ENCODE assay signal across 7 mouse cellular contexts in the genomic region with DNA sequence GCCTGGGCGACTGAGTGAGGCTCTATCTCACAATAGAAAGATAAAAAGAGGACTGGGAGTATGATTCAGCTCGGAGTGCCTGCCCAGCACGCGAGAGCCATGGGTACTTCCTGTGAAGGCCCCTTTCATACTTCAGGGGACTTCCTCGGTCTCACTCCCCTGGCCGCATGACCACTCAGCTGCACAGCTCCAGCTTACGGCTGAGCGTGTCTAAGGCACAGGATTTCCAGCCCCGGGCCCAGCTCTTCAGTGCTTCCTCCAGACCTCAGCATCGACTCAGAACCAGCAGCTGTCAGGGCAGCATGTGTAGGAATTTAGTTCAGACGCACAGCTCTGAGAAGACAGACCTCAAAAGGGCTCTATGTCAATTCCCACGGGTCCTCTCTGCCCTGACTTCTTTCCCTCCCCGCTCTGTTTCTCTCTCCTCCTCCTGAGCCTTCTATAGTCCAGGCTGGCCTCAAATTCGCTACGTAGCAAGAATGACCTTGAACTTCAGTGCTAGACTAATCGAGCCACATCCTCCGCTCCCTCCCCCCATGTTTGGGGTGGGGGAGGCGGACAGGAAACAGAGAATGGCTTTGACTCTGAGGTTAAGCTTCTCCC.
A peak's percentile ranks its signal among the peaks of the same experiment; 100 is the strongest.
DNase-seq lines count a peak whose midpoint lies in the region; ATAC-seq and TF ChIP-seq lines count a peak whose summit lies in the region.

No protein-coding gene starts in this region.

- no peaks in the 10 kb centered on the region for H3K9me3 ChIP-seq in embryonic facial prominence, embryonic 11.5 days (replicated peaks; ENCODE audit: control insufficient read depth, low read length)
- no peaks in the 10 kb centered on the region for H3K9me3 ChIP-seq in kidney, postnatal 0 days (replicated peaks; ENCODE audit: low read length)

- H3K4me2 ChIP-seq in embryonic facial prominence, embryonic 11.5 days (ENCODE audit: low read depth, low read length) = no peak overlapping the region
- no peak overlapping the region for H3K4me2 ChIP-seq in kidney, postnatal 0 days (ENCODE audit: low read length)

- no peaks in the 10 kb centered on the region for H3K36me3 ChIP-seq in thymus, adult 2 months (ENCODE audit: control insufficient read depth, insufficient read depth, low read length)
- no peaks in the 10 kb centered on the region for H3K36me3 ChIP-seq in embryonic facial prominence, embryonic 11.5 days (replicated peaks; ENCODE audit: control insufficient read depth, insufficient read depth, low read depth, low read length)
- 0 out of 2 replicates have a peak, but pooled peaks cover 4% of the 10 kb centered on the region for H3K36me3 ChIP-seq in kidney, postnatal 0 days (ENCODE audit: insufficient read depth, low read length)

- 0 out of 2 replicates have a peak overlapping the region, but pooled peaks have one; percentile 18 for H3K9ac ChIP-seq in embryonic facial prominence, embryonic 11.5 days (replicated peaks; ENCODE audit: low read length)
- no peak overlapping the region for H3K9ac ChIP-seq in kidney, postnatal 0 days (ENCODE audit: low read depth, low read length)

- H3K27ac ChIP-seq in thymus, adult 2 months (ENCODE audit: control insufficient read depth, insufficient read depth, low read length) = peak overlapping the region; percentile 5; the same call in 1 of the 2 replicates
- H3K27ac ChIP-seq in embryonic facial prominence, embryonic 11.5 days (replicated peaks; ENCODE audit: low read depth, low read length) = no peak overlapping the region
- H3K27ac ChIP-seq in kidney, postnatal 0 days = peak overlapping the region; percentile 77

- peaks cover 12% of the 10 kb centered on the region for H3K4me1 ChIP-seq in thymus, adult 2 months (replicated peaks; ENCODE audit: control insufficient read depth, insufficient read depth, low read length)
- H3K4me1 ChIP-seq in embryonic facial prominence, embryonic 11.5 days (ENCODE audit: control insufficient read depth, insufficient read depth, low read length) = no peaks in the 10 kb centered on the region; the same call in 1 of the 2 replicates
- H3K4me1 ChIP-seq in kidney, postnatal 0 days (replicated peaks; ENCODE audit: insufficient read depth, low read length) = peaks cover 14% of the 10 kb centered on the region; the same call in 1 of the 2 replicates

- ATAC-seq in embryonic facial prominence, embryonic 11.5 days (replicated peaks; ENCODE audit: insufficient number of reproducible peaks, low FRiP score, low TSS enrichment, low read depth) = peak; percentile 45
- ATAC-seq in kidney, postnatal 0 days (replicated peaks; ENCODE audit: low FRiP score, low read depth) = peak; percentile 70
- ATAC-seq in monocyte, adult 5-6 weeks (replicated peaks; ENCODE audit: insufficient number of reproducible peaks, low FRiP score, low TSS enrichment, poor library complexity, severe bottlenecking) = no peak

- 38% methylated on average over 18 of the region's 18 CpGs for WGBS in thymus, adult 2 months
- 43% methylated on average over 18 of the region's 18 CpGs for WGBS in embryonic facial prominence, embryonic 11.5 days
- 23% methylated on average over 18 of the region's 18 CpGs for WGBS in kidney, postnatal 0 days

- H3K4me3 ChIP-seq in thymus, adult 2 months (ENCODE audit: control insufficient read depth, insufficient read depth, low read length) = no peak overlapping the region
- no peak overlapping the region for H3K4me3 ChIP-seq in embryonic facial prominence, embryonic 11.5 days (ENCODE audit: low read depth, low read length)
- H3K4me3 ChIP-seq in kidney, postnatal 0 days (replicated peaks; ENCODE audit: low read depth, low read length) = no peak overlapping the region

- peak; percentile 39 for DNase-seq in thymus, adult 2 months
- DNase-seq in thymus, postnatal 10 days (ENCODE audit: low spot score in 2 of 2) = no peak
- peak; percentile 53 for DNase-seq in embryonic facial prominence, embryonic 11.5 days (ENCODE audit: low spot score)
- DNase-seq in kidney, postnatal 0 days (ENCODE audit: low spot score) = peak; percentile 86
- DNase-seq in naive thymus-derived CD4-positive, alpha-beta T cell, adult 2 months (ENCODE audit: low read depth) = peak; percentile 57
- DNase-seq in left cerebral cortex, adult 11 months (ENCODE audit: low spot score) = no peak

- no peaks in the 10 kb centered on the region for H3K27me3 ChIP-seq in thymus, adult 2 months (ENCODE audit: control insufficient read depth, insufficient read depth, low read length)
- no peaks in the 10 kb centered on the region for H3K27me3 ChIP-seq in embryonic facial prominence, embryonic 11.5 days (ENCODE audit: control insufficient read depth, insufficient read depth, low read length)
- no peaks in the 10 kb centered on the region for H3K27me3 ChIP-seq in kidney, postnatal 0 days (ENCODE audit: insufficient read depth, low read length)

- TF ChIP-seq POLR2A in thymus, adult 2 months (IDR thresholded peaks at IDR 0.05; ENCODE audit: control insufficient read depth, extremely low read depth, insufficient read depth, low read length, poor library complexity) = no peak

- no peak for TF ChIP-seq CTCF in thymus, adult 2 months (IDR thresholded peaks at IDR 0.05; ENCODE audit: borderline replicate concordance, control insufficient read depth, extremely low read depth, insufficient read depth, low read length, poor library complexity)
- TF ChIP-seq CTCF in kidney, postnatal 0 days (IDR thresholded peaks at IDR 0.05; ENCODE audit: low read depth) = no peak

Comparison
In these comparisons a context has a peak if more than half of its experiments do, and no peak if none do; other contexts are left out.
1. DNase-seq: peak in thymus, adult 2 months (single experiment), embryonic facial prominence, embryonic 11.5 days (single experiment), kidney, postnatal 0 days (single experiment) and naive thymus-derived CD4-positive, alpha-beta T cell, adult 2 months (single experiment); none in thymus, postnatal 10 days (0 of 2) and left cerebral cortex, adult 11 months (single experiment).